Mouse (Mus musculus): ENCODE data around the gene H2-M2. TPM values are rescaled to one million over a fixed set of nuclear protein-coding genes. Genes with fewer than 3 reads are reported as not detected.
"Not testable (repeated sequence)": the region's sequence is repeated elsewhere in the genome, so short reads cannot be mapped to it uniquely, and the experiment has no call there.

H2-M2 gene
- not detected in 2 replicates for polyA plus RNA-seq (2016; fragmentation: Nextera tagmentation; extraction: Ambion mirVana)

- H3K9me3 ChIP-seq (replicated peaks), result no peaks in the 10 kb centered on the region
- H3K27ac ChIP-seq, result no peak within 1 kb of the TSS
- H3K4me3 ChIP-seq, result no peak within 1 kb of the TSS
- DNase-seq (ENCODE audit: low spot score), result no peak
- no peaks in the 10 kb centered on the region for H3K36me3 ChIP-seq
- no peaks in the 10 kb centered on the region for H3K27me3 ChIP-seq (ENCODE audit: low read depth, poor library complexity, severe bottlenecking)
- 74% methylated on average over 2 of the region's 2 CpGs for WGBS
- H3K4me1 ChIP-seq, result no peaks in the 10 kb centered on the region
Observed at GRCm38 (mm10) chr17:37483452-37483851, at the start of gene H2-M2. TSS of gene H2-M2 (minus strand) at chr17:37483552.

- not testable (repeated sequence) for H3K27ac ChIP-seq; DNase-seq (ENCODE audit: low spot score); H3K27me3 ChIP-seq (ENCODE audit: low read depth, poor library complexity, severe bottlenecking); H3K36me3 ChIP-seq; H3K9me3 ChIP-seq (replicated peaks); H3K4me1 ChIP-seq; H3K4me3 ChIP-seq
- WGBS, result 83% methylated on average over 1 of the region's 1 CpGs
Observed at GRCm38 (mm10) chr17:37525427-37525826, 42.1 kb upstream of the H2-M2 start.

DNA sequence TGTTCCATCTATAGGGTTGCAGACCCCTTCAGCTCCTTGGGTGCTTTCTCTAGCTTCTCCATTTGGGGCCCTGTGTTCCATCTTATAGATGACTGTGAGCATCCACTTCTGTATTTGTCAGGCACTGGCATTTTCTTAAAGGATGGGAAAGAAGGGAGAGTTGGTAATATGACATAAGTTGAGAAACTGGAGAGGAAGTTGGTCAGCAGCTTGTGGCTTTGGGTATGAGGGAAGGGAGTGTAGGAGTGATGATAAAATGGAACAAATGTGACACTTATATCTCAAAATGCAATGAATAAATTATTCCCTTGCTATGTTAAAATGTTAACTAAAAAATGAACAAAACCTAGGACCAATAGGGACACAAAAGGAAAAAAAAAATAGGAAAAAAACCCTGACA, 41.3 kb upstream of the H2-M2 start:
- not testable (repeated sequence) for H3K27ac ChIP-seq; H3K4me1 ChIP-seq; H3K27me3 ChIP-seq (ENCODE audit: low read depth, poor library complexity, severe bottlenecking); H3K9me3 ChIP-seq (replicated peaks); DNase-seq (ENCODE audit: low spot score); H3K36me3 ChIP-seq; H3K4me3 ChIP-seq

DNA sequence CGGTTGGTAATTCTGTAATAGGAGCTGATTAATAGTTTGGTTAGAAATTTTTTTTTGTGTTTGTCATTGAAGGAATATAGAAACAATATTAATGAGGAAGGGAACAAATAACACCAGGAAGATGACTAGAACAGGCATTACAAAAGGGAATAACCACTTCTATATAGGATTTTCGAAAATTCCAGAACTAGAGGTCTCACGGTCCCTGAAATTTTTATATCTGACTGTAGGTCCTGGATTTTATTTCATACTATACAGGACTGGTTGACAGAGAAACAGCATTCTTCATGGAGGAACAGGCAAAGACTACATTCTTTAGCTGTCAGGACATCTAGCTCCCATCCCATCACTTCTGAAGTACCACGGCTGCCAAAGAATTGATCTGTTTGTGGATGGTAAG, 24.4 kb upstream of the H2-M2 start, which contains the start of gene Olfr111:
Gene Olfr111 (plus strand): TSS at position 301 of the 400 bp plus-strand sequence.
- Histone ChIP-seq H3K27me3 (ENCODE audit: low read depth, poor library complexity, severe bottlenecking) (no peaks in the 10 kb centered on the region), H3K27ac (no peak within 1 kb of the TSS), H3K9me3 (replicated peaks) (no peaks in the 10 kb centered on the region), H3K4me3 (no peak within 1 kb of the TSS), H3K36me3 (no peaks in the 10 kb centered on the region), H3K4me1 (no peaks in the 10 kb centered on the region)
- DNase-seq (ENCODE audit: low spot score), result no peak
- WGBS, result 94% methylated on average over 4 of the region's 4 CpGs

DNA sequence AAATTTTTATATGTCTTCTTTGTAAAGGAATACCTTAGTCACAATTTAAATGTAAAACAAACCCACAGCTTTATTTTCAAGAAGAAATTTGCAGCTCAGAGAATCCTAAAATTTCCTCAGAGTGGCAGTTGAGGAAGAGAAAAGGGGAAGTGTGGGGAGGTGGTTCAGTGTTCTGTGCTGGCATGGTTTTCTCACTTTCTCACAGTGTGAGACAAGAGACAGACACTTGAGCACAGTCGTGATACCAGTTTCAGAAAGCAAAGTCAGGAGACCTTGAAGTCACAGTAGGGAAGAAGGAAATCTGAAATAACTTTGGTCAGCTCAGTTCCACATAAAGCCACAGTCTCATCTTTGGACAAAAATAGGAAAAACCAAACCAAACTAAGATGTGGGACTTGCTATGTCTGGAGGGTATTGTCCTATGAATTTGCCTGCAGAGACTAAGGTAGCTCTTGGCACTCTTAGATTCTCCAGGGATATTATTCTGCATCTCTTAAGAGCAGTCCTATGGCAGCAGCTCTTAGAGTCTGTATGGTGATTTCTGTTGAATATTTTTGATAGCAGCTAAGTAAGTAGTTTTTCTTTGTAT, 8.7 kb upstream of the H2-M2 start, which contains the start of gene Olfr110:
Gene Olfr110 (plus strand): TSS at position 539 of the 589 bp plus-strand sequence.
- Histone ChIP-seq H3K9me3 (replicated peaks) (no peaks in the 10 kb centered on the region), H3K4me3 (no peak within 1 kb of the TSS), H3K27ac (no peak within 1 kb of the TSS), H3K4me1 (no peaks in the 10 kb centered on the region), H3K27me3 (ENCODE audit: low read depth, poor library complexity, severe bottlenecking) (no peaks in the 10 kb centered on the region), H3K36me3 (no peaks in the 10 kb centered on the region)
- DNase-seq (ENCODE audit: low spot score), result no peak
- WGBS, result 62% methylated on average over 1 of the region's 1 CpGs

DNA sequence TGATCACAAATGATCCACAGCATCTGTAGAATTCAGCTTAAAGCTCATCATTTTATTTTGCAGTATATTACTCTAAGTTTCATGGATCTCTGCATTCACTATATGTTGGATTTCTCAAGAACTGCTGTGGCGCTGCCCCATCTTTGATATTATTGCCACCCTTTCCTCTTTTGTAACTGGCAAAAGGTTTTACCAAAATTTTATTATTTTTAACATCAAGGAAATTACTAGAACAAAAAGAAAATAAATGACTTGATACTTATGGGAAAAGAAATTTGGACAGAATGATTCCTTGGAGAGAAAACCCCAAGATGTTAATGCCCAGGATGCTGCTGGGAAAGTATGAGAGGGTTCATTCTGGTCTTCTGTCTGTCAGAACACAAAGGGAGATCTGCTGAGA, 24.7 kb downstream of the H2-M2 start, which contains the start of gene Olfr109:
Gene Olfr109 (plus strand): TSS at position 301 of the 400 bp plus-strand sequence.
- H3K4me1 ChIP-seq, result no peaks in the 10 kb centered on the region
- WGBS, result 92% methylated on average over 1 of the region's 1 CpGs
- no peak for DNase-seq (ENCODE audit: low spot score)
- H3K36me3 ChIP-seq, result no peaks in the 10 kb centered on the region
- 0 out of 2 replicates have a peak, but pooled peaks cover 2% of the 10 kb centered on the region for H3K9me3 ChIP-seq (replicated peaks)
- no peak within 1 kb of the TSS for H3K4me3 ChIP-seq
- no peaks in the 10 kb centered on the region for H3K27me3 ChIP-seq (ENCODE audit: low read depth, poor library complexity, severe bottlenecking)
- no peak within 1 kb of the TSS for H3K27ac ChIP-seq

DNA sequence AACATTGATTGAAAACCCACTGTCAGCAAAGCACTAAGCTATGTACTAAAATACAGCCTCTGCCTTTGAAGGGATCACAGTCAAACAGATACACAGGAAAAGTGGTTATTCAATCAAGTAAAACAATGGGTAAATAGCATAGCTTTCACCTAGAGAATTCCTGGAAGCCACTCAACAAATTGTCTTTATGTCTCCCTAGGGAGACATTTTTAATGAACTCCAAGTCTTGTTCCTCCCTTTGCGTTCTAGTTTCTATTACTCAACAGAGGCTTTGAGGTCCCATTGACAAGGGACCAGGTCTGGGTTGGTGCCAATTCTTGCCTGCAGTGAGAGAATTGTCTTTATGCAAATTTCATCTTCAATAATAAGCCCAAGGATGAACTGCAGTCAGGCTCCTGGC, 38.2 kb downstream of the H2-M2 start, which contains the start of gene Olfr108:
Gene Olfr108 (plus strand): TSS at position 301 of the 400 bp plus-strand sequence.
- Histone ChIP-seq H3K4me1 (no peaks in the 10 kb centered on the region), H3K4me3 (no peak within 1 kb of the TSS), H3K36me3 (no peaks in the 10 kb centered on the region), H3K27ac (no peak within 1 kb of the TSS), H3K27me3 (ENCODE audit: low read depth, poor library complexity, severe bottlenecking) (no peaks in the 10 kb centered on the region), H3K9me3 (replicated peaks) (no peaks in the 10 kb centered on the region)
- no peak for DNase-seq (ENCODE audit: low spot score)
- 88% methylated on average over 1 of the region's 1 CpGs for WGBS

Other genes with a start within 250 kb of the H2-M2 start
- not detected in 2 replicates for gene Olfr97, start 246.2 kb downstream of the H2-M2 start, polyA plus RNA-seq (2016; fragmentation: Nextera tagmentation; extraction: Ambion mirVana)
- not detected in 2 replicates for gene Olfr98, start 219.8 kb downstream of the H2-M2 start, polyA plus RNA-seq (2016; fragmentation: Nextera tagmentation; extraction: Ambion mirVana)
- gene H2-M3, start 213.3 kb downstream of the H2-M2 start, polyA plus RNA-seq (2016; fragmentation: Nextera tagmentation; extraction: Ambion mirVana), result 0.64 and 0.74 TPM in 2 replicates
- not detected in 2 replicates for gene Olfr99, start 200.1 kb downstream of the H2-M2 start, polyA plus RNA-seq (2016; fragmentation: Nextera tagmentation; extraction: Ambion mirVana)
- not detected in 2 replicates for gene Olfr101, start 179.2 kb downstream of the H2-M2 start, polyA plus RNA-seq (2016; fragmentation: Nextera tagmentation; extraction: Ambion mirVana)
- not detected in 2 replicates for gene Olfr102, start 166.5 kb downstream of the H2-M2 start, polyA plus RNA-seq (2016; fragmentation: Nextera tagmentation; extraction: Ambion mirVana)
- not detected in 2 replicates for gene Olfr103, start 143.9 kb downstream of the H2-M2 start, polyA plus RNA-seq (2016; fragmentation: Nextera tagmentation; extraction: Ambion mirVana)
- not detected in 2 replicates for gene Olfr104-ps, start 124.0 kb downstream of the H2-M2 start, polyA plus RNA-seq (2016; fragmentation: Nextera tagmentation; extraction: Ambion mirVana)
- gene Olfr105-ps, start 104.5 kb downstream of the H2-M2 start, polyA plus RNA-seq (2016; fragmentation: Nextera tagmentation; extraction: Ambion mirVana), result not detected in 2 replicates
- not detected in 2 replicates for gene Olfr106-ps, start 93.2 kb downstream of the H2-M2 start, polyA plus RNA-seq (2016; fragmentation: Nextera tagmentation; extraction: Ambion mirVana)
- not detected in 2 replicates for gene Olfr107, start 84.3 kb downstream of the H2-M2 start, polyA plus RNA-seq (2016; fragmentation: Nextera tagmentation; extraction: Ambion mirVana)
- not detected in 2 replicates for gene Olfr108, start 38.1 kb downstream of the H2-M2 start, polyA plus RNA-seq (2016; fragmentation: Nextera tagmentation; extraction: Ambion mirVana)
- not detected in 2 replicates for gene Olfr109, start 24.6 kb downstream of the H2-M2 start, polyA plus RNA-seq (2016; fragmentation: Nextera tagmentation; extraction: Ambion mirVana)
- not detected in 2 replicates for gene Olfr110, start 8.9 kb upstream of the H2-M2 start, polyA plus RNA-seq (2016; fragmentation: Nextera tagmentation; extraction: Ambion mirVana)
- not detected in 2 replicates for gene Olfr111, start 24.5 kb upstream of the H2-M2 start, polyA plus RNA-seq (2016; fragmentation: Nextera tagmentation; extraction: Ambion mirVana)
- gene Olfr112, start 85.9 kb upstream of the H2-M2 start, polyA plus RNA-seq (2016; fragmentation: Nextera tagmentation; extraction: Ambion mirVana), result not detected in 2 replicates
- not detected in 2 replicates for gene Olfr113, start 94.1 kb upstream of the H2-M2 start, polyA plus RNA-seq (2016; fragmentation: Nextera tagmentation; extraction: Ambion mirVana)
- gene Olfr114, start 109.2 kb upstream of the H2-M2 start, polyA plus RNA-seq (2016; fragmentation: Nextera tagmentation; extraction: Ambion mirVana), result not detected in 2 replicates
- not detected in 2 replicates for gene Olfr115, start 143.6 kb upstream of the H2-M2 start, polyA plus RNA-seq (2016; fragmentation: Nextera tagmentation; extraction: Ambion mirVana)
- gene Olfr116, start 143.6 kb upstream of the H2-M2 start, polyA plus RNA-seq (2016; fragmentation: Nextera tagmentation; extraction: Ambion mirVana), result not detected in 2 replicates
- gene Olfr117, start 180.2 kb upstream of the H2-M2 start, polyA plus RNA-seq (2016; fragmentation: Nextera tagmentation; extraction: Ambion mirVana), result not detected in 2 replicates
- gene Olfr118, start 183.4 kb upstream of the H2-M2 start, polyA plus RNA-seq (2016; fragmentation: Nextera tagmentation; extraction: Ambion mirVana), result not detected in 2 replicates
- gene Olfr119, start 213.0 kb upstream of the H2-M2 start, polyA plus RNA-seq (2016; fragmentation: Nextera tagmentation; extraction: Ambion mirVana), result not detected in 2 replicates
- gene Olfr120, start 238.3 kb upstream of the H2-M2 start, polyA plus RNA-seq (2016; fragmentation: Nextera tagmentation; extraction: Ambion mirVana), result not detected in 2 replicates